Mouse (Mus musculus) ES-E14 (cell line): ENCODE results near the gene Efemp2. TPM values are rescaled to one million over a fixed set of nuclear protein-coding genes. Genes with fewer than 3 reads are reported as not detected.

Experiments
- DNase-seq: peaks from one replicate; pipeline ENCODE4 v3.0.0-alpha.2; 2013; ENCODE audit warnings: low read depth, low spot score
- H3K27ac ChIP-seq: 2 replicates; pipeline ENCODE4 v1.5.1; 2012; ENCODE audit warnings: low read depth, mild to moderate bottlenecking, low read length, moderate library complexity, mixed read lengths; ENCODE audit not compliant: poor library complexity, insufficient read depth, severe bottlenecking
- H3K36me3 ChIP-seq: 2 replicates; pipeline ENCODE4 v1.6.1; 2012; ENCODE audit warnings: mild to moderate bottlenecking, low read length, moderate library complexity, mixed read lengths; ENCODE audit not compliant: control insufficient read depth, poor library complexity, insufficient read depth, severe bottlenecking
- H3K4me1 ChIP-seq, 2 experiments: fragments of 150-350 bp in 1 of 2; sonication (generic) in 1 of 2; 2 replicates each; pipeline ENCODE4 v1.6.1; 2012; ENCODE audit warnings: low read length in 2 of 2, mild to moderate bottlenecking in 1 of 2, mixed read lengths in 1 of 2; ENCODE audit not compliant: control insufficient read depth in 2 of 2, insufficient read depth in 2 of 2, poor library complexity in 1 of 2
- H3K4me3 ChIP-seq, 2 experiments: fragments of 150-350 bp in 1 of 2; sonication (generic) in 1 of 2; 2 replicates each; pipeline ENCODE4 v1.5.1; 2012; ENCODE audit warnings: low read length in 2 of 2, low read depth in 1 of 2, mild to moderate bottlenecking in 1 of 2, mixed read lengths in 1 of 2; ENCODE audit not compliant: insufficient read depth in 1 of 2, poor library complexity in 1 of 2, severe bottlenecking in 1 of 2
- H3K9ac ChIP-seq: 2 replicates; pipeline ENCODE4 v1.6.1; 2012; ENCODE audit warnings: low read depth, mild to moderate bottlenecking, low read length, mixed read lengths; ENCODE audit not compliant: poor library complexity, insufficient read depth, severe bottlenecking
- H3K9me3 ChIP-seq: fragments of 150-350 bp; sonication (generic); 2 replicates; pipeline ENCODE4 v1.6.1; 2012; ENCODE audit warnings: low read depth, mild to moderate bottlenecking, low read length; ENCODE audit not compliant: control insufficient read depth, insufficient read depth
- CHD2 ChIP-seq: IDR thresholded peaks from 2 replicates; pipeline ENCODE4 v1.6.1; 2014; ENCODE audit warnings: mild to moderate bottlenecking, low read depth, low read length, inconsistent platforms
- HCFC1 ChIP-seq: IDR thresholded peaks from 2 replicates; pipeline ENCODE4 v1.6.1; 2012; ENCODE audit warnings: low read length, inconsistent platforms, borderline replicate concordance; ENCODE audit not compliant: insufficient read depth
- MAFK ChIP-seq: IDR thresholded peaks from 2 replicates; pipeline ENCODE4 v1.6.1; 2014; ENCODE audit warnings: mild to moderate bottlenecking, low read depth, low read length, inconsistent platforms; ENCODE audit not compliant: insufficient read depth
- ZC3H11A ChIP-seq: IDR thresholded peaks from 2 replicates; pipeline ENCODE4 v1.6.1; 2012; ENCODE audit warnings: low read depth, mild to moderate bottlenecking, inconsistent platforms, low read length, borderline replicate concordance
- ZNF384 ChIP-seq: IDR thresholded peaks from 2 replicates; pipeline ENCODE4 v1.6.1; 2012; ENCODE audit warnings: low read depth, low read length, inconsistent platforms
- in situ Hi-C, 2 experiments: fragments of 600-800 bp; cut with MboI; formaldehyde crosslinking; loops; one replicate each; pipeline ENCODE4 v1.15.1; 2025; ENCODE audit warnings: low sequenced_read_pairs in 2 of 2, inconsistent platforms in 1 of 2; ENCODE audit not compliant: unreplicated experiment in 2 of 2
- total RNA-seq: library from RNA; depleted of rRNA; stranded (reverse); fragments of 300-350 nt; gene quantifications from 2 replicates; pipeline ENCODE4 v1.2.3, GENCODE M21; 2012

The Efemp2 gene
- total RNA-seq, 1 experiment, result 23.9 TPM

DNA sequence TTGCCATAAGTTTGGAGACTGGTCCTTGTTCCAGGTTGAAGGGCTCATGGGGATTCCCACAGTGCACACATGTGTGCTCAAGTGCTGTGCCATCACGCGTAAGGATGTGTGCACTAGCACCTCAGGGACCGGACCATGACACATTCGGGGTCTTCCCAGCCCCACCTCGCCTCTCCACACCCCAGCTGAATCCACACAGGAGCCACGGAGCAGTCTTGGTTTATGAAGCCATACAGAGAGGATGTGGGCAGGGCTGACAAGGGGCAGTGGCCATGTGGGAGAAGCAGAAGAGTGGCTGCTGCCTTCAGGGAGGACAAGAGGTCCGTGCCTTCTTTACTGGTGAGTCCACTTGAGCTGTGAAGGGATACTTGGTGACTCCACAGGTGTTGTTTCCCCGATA is 8.7 kb upstream of the Efemp2 start:
- Histone ChIP-seq H3K27ac (no peak overlapping the region), H3K9ac (no peak overlapping the region), H3K4me1 (peaks cover 7 to 13% of the 10 kb centered on the region in 2 experiments; a peak in 3 of 4 replicates), H3K9me3 (no peaks in the 10 kb centered on the region), H3K4me3 (no peak overlapping the region), H3K36me3 (peaks cover 31% of the 10 kb centered on the region)
- no peak for DNase-seq
- in situ Hi-C loops, result no loop called here
- TF ChIP-seq MAFK (no peak), ZNF384 (no peak), CHD2 (no peak), HCFC1 (no peak), ZC3H11A (no peak)

DNA sequence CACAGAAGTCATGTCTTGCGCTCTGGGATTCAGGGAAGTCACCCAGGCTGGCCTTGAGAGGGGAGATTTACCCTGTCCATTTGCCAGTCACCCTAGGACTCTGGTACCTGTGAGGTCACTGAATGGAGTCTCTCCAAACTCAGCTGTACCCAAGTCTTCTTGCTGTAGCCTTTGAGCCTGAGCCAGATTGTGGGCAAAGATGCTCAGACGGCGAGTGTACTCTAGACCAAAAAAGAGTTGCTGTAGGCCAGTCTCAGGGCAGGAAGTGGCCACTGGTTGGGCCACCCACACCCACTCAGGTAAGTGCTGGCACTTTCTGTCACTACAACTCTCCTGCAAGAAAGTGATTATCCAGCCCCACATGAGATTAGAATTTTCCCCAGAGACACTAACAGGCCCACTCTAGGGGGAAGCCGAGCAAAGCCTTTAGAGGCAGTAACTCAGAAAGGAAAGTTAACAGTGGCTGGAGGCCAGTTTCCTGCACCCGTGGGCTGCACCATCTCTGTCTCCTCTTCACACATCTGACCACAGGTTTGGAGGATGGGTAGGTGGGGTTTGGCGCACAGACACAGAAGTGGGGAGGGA is 6.7 kb upstream of the Efemp2 start:
- H3K4me3 ChIP-seq, result no peak overlapping the region
- peaks cover 7 to 13% of the 10 kb centered on the region in 2 experiments; a peak in 3 of 4 replicates for H3K4me1 ChIP-seq
- TF ChIP-seq CHD2, result no peak
- TF ChIP-seq MAFK, result no peak
- TF ChIP-seq ZNF384, result no peak
- TF ChIP-seq ZC3H11A, result no peak
- no peak for TF ChIP-seq HCFC1
- H3K27ac ChIP-seq, result no peak overlapping the region
- no peak for DNase-seq
- H3K9ac ChIP-seq, result no peak overlapping the region
- no peaks in the 10 kb centered on the region for H3K9me3 ChIP-seq
- in situ Hi-C loops, result no loop called here
- H3K36me3 ChIP-seq, result peaks cover 31% of the 10 kb centered on the region

DNA sequence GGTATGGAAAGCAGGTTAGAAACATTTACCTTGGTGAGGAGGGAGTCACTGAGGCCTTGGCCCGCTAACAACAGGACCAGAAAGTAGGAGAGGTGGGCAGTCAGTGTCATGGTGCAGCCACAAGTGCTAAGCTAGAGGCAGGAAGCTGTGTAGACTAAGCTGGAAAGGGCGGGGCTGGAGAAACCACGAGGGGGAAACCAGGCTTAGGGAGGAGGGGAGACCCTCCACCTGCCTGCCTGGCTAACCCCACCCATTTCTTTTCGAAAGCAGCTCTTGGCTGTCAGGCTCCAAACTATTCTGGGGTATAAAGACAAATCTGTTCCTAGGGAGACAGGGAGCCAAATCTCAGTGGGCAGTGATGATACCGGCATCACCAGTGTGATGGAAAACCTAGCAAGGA is 5.4 kb upstream of the Efemp2 start, which contains the start of gene Ctsw:
TSS of gene Ctsw (minus strand) at position 134 of the 400 bp plus-strand sequence.
- Histone ChIP-seq H3K27ac (no peak within 1 kb of the TSS), H3K9me3 (no peaks in the 10 kb centered on the region), H3K36me3 (peaks cover 23% of the 10 kb centered on the region), H3K4me3 (no peak within 1 kb of the TSS), H3K9ac (no peak within 1 kb of the TSS), H3K4me1 (peaks cover 7 to 13% of the 10 kb centered on the region in 2 experiments; a peak in 3 of 4 replicates)
- in situ Hi-C loops, result no loop called here
- no peak for TF ChIP-seq ZC3H11A
- no peak for TF ChIP-seq ZNF384
- TF ChIP-seq CHD2, result no peak
- TF ChIP-seq HCFC1, result no peak
- TF ChIP-seq MAFK, result no peak
- no peak for DNase-seq

DNA sequence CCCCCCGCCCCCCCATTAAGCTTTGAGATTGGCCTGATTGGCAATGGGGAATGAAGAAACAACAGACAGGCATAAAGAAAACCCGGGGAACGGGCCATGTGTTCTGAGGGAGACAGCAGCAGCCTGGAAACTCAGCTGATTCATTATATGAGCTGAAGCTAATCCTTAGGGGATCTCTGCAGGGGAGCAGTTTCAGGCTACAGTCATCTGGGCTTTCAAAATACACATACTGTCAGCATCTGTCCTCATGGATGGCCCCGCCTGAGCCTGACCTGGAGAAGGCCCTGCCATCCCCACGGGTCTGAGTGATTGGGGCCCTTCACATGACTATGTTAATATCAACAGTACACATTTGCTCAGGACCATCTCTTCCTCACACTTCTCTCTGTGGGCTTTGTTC is 1.9 kb upstream of the Efemp2 start:
- H3K36me3 ChIP-seq, result peaks cover 2% of the 10 kb centered on the region; the same call in 1 of the 2 replicates
- peaks cover 4 to 5% of the 10 kb centered on the region in 2 experiments; a peak in 2 of 4 replicates for H3K4me1 ChIP-seq
- no peak overlapping the region for H3K4me3 ChIP-seq
- in situ Hi-C loops, result no loop called here
- H3K9ac ChIP-seq, result no peak overlapping the region
- H3K9me3 ChIP-seq, result no peaks in the 10 kb centered on the region
- no peak for TF ChIP-seq ZC3H11A
- TF ChIP-seq CHD2, result no peak
- TF ChIP-seq MAFK, result no peak
- TF ChIP-seq ZNF384, result no peak
- TF ChIP-seq HCFC1, result no peak
- no peak for DNase-seq
- no peak overlapping the region for H3K27ac ChIP-seq

DNA sequence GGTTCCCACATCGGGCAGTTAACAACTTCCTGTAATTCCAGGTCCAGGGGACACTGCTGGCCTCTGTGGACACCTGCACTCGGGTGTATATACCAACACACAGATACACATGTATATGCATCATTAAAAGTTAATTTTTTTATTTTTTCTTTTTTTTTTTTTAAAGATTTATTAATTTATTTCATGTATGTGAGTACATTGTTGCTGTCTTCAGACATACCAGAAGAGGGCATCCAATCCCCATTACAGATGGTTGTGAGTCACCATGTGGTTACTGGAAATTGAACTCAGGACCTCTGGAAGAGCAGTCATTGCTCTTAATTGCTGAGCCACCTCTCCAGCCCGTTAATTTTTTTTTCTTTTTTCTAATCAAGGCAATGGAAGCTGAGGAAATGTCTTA is 897 bp upstream of the Efemp2 start:
- H3K4me1 ChIP-seq, result peaks cover 3 to 4% of the 10 kb centered on the region in 2 experiments; a peak in 2 of 4 replicates
- H3K9ac ChIP-seq, result no peak overlapping the region
- no peak overlapping the region for H3K4me3 ChIP-seq
- TF ChIP-seq ZNF384 (no peak), HCFC1 (no peak)
- no peaks in the 10 kb centered on the region for H3K9me3 ChIP-seq
- no peaks in the 10 kb centered on the region for H3K36me3 ChIP-seq
- in situ Hi-C loops, result no loop called here
- H3K27ac ChIP-seq, result no peak overlapping the region
- no peak for DNase-seq
